14 mouse cellular contexts compared by ENCODE assay signal in the genomic region with DNA sequence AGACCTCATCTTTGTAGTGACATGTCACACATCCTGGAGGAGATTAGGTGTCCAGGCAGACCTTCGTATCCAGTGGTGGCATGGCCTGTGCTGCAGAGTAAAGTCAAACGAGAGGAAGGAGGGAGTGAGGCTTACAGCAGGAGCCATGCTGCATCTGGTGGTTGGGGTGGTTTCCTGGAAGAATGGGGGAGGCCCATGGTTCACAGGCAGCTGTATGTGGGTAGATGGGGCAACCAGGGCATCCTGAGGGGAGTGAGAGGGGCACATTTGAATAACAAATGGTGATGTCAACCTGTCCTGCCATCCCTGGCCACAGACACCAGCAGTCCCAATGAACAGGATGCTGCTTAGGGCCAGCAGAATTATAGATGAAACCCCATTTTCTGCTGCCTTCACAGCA. TPM values are rescaled to one million over a fixed set of nuclear protein-coding genes. Genes with fewer than 3 reads are reported as not detected.
DNase-seq lines count a peak whose midpoint lies in the region; ATAC-seq and TF ChIP-seq lines count a peak whose summit lies in the region.
"Had no signal": no experiment of that assay in that cellular context is flagged by ENCODE, and none has a peak within 500 bp of the region (broad histone marks: within the 10 kb centered on the region; RNA-seq: fewer than 3 reads in every experiment).

No protein-coding gene starts in this region.

- H3K79me2 ChIP-seq in CH12.LX (replicated peaks; ENCODE audit: control insufficient read depth, extremely low read depth, insufficient read depth, poor library complexity, severe bottlenecking) = no peaks in the 10 kb centered on the region
- H3K79me2 ChIP-seq in myocyte (ENCODE audit: control insufficient read depth, insufficient read depth) = peaks cover 68% of the 10 kb centered on the region

- no peak for TF ChIP-seq CTCF in testis, adult 2 months (IDR thresholded peaks at IDR 0.05; ENCODE audit: control insufficient read depth, insufficient read depth, insufficient replicate concordance, low read depth, low read length)
- TF ChIP-seq CTCF in CH12.LX (conservative IDR thresholded peaks at IDR 0.05 in 1 of 2, IDR thresholded peaks at IDR 0.05 in 1 of 2; ENCODE audit: low read depth in 2 of 2, low read length in 2 of 2) = no peak

- TF ChIP-seq POLR2A in testis, adult 2 months (IDR thresholded peaks at IDR 0.05; ENCODE audit: control insufficient read depth, low read depth, low read length) = no peak
- TF ChIP-seq POLR2A in CH12.LX (IDR thresholded peaks at IDR 0.05; ENCODE audit: low read depth, low read length) = no peak
- no peak for TF ChIP-seq POLR2A in myocyte (IDR thresholded peaks at IDR 0.05; ENCODE audit: insufficient read length, low read depth)

- TF ChIP-seq EP300 in CH12.LX (IDR thresholded peaks at IDR 0.05; ENCODE audit: low read length) = no peak

- no peak for ATAC-seq in heart, embryonic 13.5 days (ENCODE audit: extremely low read depth, insufficient number of reproducible peaks, low FRiP score, low TSS enrichment)
- ATAC-seq: forebrain, embryonic 14.5 days; inflammation-experienced regulatory T-cells, adult 6 months had no signal

- WGBS in heart, embryonic 13.5 days = 22% methylated on average over 2 of the region's 2 CpGs

- H3ac ChIP-seq in myocyte (ENCODE audit: control insufficient read depth, insufficient read length) = no peak overlapping the region

- peak overlapping the region; percentile 10; the same call in 1 of the 2 replicates for H3K9ac ChIP-seq in heart, embryonic 13.5 days
- no peak overlapping the region for H3K9ac ChIP-seq in CH12.LX (ENCODE audit: insufficient read depth, low read depth)
- H3K9ac ChIP-seq: limb, embryonic 12.5 days; midbrain, embryonic 12.5 days had no signal

- no peak overlapping the region for H3K4me2 ChIP-seq in heart, embryonic 13.5 days
- H3K4me2 ChIP-seq in CH12.LX (ENCODE audit: insufficient read depth, low read depth, poor library complexity, severe bottlenecking) = no peak overlapping the region
- H3K4me2 ChIP-seq in myocyte (ENCODE audit: low read depth) = peak overlapping the region; percentile 55
- H3K4me2 ChIP-seq: limb, embryonic 12.5 days; midbrain, embryonic 12.5 days had no signal

- H3K27me3 ChIP-seq in heart, embryonic 13.5 days (replicated peaks) = no peaks in the 10 kb centered on the region
- H3K27me3 ChIP-seq in testis, adult 2 months (ENCODE audit: control insufficient read depth, insufficient read depth, low read length) = no peaks in the 10 kb centered on the region
- H3K27me3 ChIP-seq in CH12.LX (replicated peaks) = no peaks in the 10 kb centered on the region
- no peaks in the 10 kb centered on the region for H3K27me3 ChIP-seq in myocyte (ENCODE audit: control insufficient read depth, insufficient read depth, insufficient read length)
- H3K27me3 ChIP-seq: limb, embryonic 12.5 days; midbrain, embryonic 12.5 days had no signal

- peaks cover 73% of the 10 kb centered on the region for H3K4me1 ChIP-seq in heart, embryonic 13.5 days
- H3K4me1 ChIP-seq in testis, adult 2 months (ENCODE audit: control insufficient read depth, insufficient read depth, low read length) = peaks cover 14% of the 10 kb centered on the region
- H3K4me1 ChIP-seq in CH12.LX (ENCODE audit: control insufficient read depth in 1 of 2, insufficient read depth in 2 of 2) = peaks cover 17 to 91% of the 10 kb centered on the region in 2 experiments

- H3K9me3 ChIP-seq in heart, embryonic 13.5 days = no peaks in the 10 kb centered on the region
- no peaks in the 10 kb centered on the region for H3K9me3 ChIP-seq in CH12.LX (replicated peaks; ENCODE audit: low read length)
- H3K9me3 ChIP-seq: limb, embryonic 12.5 days; midbrain, embryonic 12.5 days had no signal

- H3K4me3 ChIP-seq in heart, embryonic 13.5 days = no peak overlapping the region
- no peak overlapping the region for H3K4me3 ChIP-seq in testis, adult 2 months (ENCODE audit: control insufficient read depth, low read depth, low read length)
- no peak overlapping the region for H3K4me3 ChIP-seq in CH12.LX (replicated peaks in 1 of 3; ENCODE audit: low read depth in 2 of 3, low read length in 2 of 3, poor library complexity in 1 of 3)
- no peak overlapping the region for H3K4me3 ChIP-seq in myocyte
- H3K4me3 ChIP-seq: limb, embryonic 12.5 days; midbrain, embryonic 12.5 days had no signal

- TF ChIP-seq RAD21 in CH12.LX (IDR thresholded peaks at IDR 0.05; ENCODE audit: low read depth, low read length) = no peak

- in situ Hi-C loops in CH12.LX (cut with MboI; ENCODE audit: low pct_ligation_motif_present, low pct_unique_long_range_greater_than_20kb, low sequenced_read_pairs) = no loop called here

- dilution Hi-C loops in CH12.LX (cut with MboI; ENCODE audit: extremely low pct_ligation_motif_present, extremely low pct_unique_long_range_greater_than_20kb, low sequenced_read_pairs) = no loop called here

- peaks cover 34% of the 10 kb centered on the region for H3K36me3 ChIP-seq in heart, embryonic 13.5 days
- H3K36me3 ChIP-seq in testis, adult 2 months (ENCODE audit: control insufficient read depth, insufficient read depth, low read length) = peaks cover 2% of the 10 kb centered on the region; the same call in 1 of the 2 replicates
- H3K36me3 ChIP-seq in CH12.LX (replicated peaks in 1 of 2; ENCODE audit: control insufficient read depth in 1 of 2, insufficient read depth in 1 of 2, low read length in 1 of 2) (peaks cover 21 to 80% of the 10 kb centered on the region in 2 experiments), myocyte (ENCODE audit: control insufficient read depth, insufficient read depth) (peaks cover 10% of the 10 kb centered on the region)

- no peak for DNase-seq in heart, adult 18-20 months
- no peak for DNase-seq in testis, postnatal 10 days (ENCODE audit: low spot score)
- peak; percentile 67 for DNase-seq in CH12.LX (ENCODE audit: extremely low read depth)
- DNase-seq in neural tube, embryonic 10.5 days (ENCODE audit: extremely low spot score, low spot score) = no peak
- DNase-seq: lung, postnatal 14 days had no signal

- peak overlapping the region; percentile 53 for H3K27ac ChIP-seq in heart, embryonic 13.5 days (replicated peaks)
- H3K27ac ChIP-seq in testis, adult 2 months (ENCODE audit: control insufficient read depth, insufficient read depth, low read depth, low read length) = peak overlapping the region; percentile 36; the same call in 1 of the 2 replicates
- peak overlapping the region; percentile 12; the same call in 1 of the 2 replicates for H3K27ac ChIP-seq in CH12.LX (ENCODE audit: insufficient read depth, low read depth)
- H3K27ac ChIP-seq: limb, embryonic 12.5 days; midbrain, embryonic 12.5 days had no signal

TF ChIP-seq in CH12.LX, 34 proteins besides CTCF, POLR2A, EP300 and RAD21 (continues in another document):
- TF ChIP-seq NELFE (IDR thresholded peaks at IDR 0.05; ENCODE audit: low read depth, low read length) = no peak
- no peak for TF ChIP-seq ELF1 (IDR thresholded peaks at IDR 0.05; ENCODE audit: low read depth, low read length)
- no peak for TF ChIP-seq CHD1 (IDR thresholded peaks at IDR 0.05; ENCODE audit: low read depth, low read length)
- TF ChIP-seq ZNF384 (IDR thresholded peaks at IDR 0.05; ENCODE audit: low read depth, low read length) = no peak
- TF ChIP-seq GABPA (IDR thresholded peaks at IDR 0.05; ENCODE audit: insufficient replicate concordance, low read depth, low read length) = no peak
- TF ChIP-seq BHLHE40 (IDR thresholded peaks at IDR 0.05; ENCODE audit: low read depth, low read length) = no peak
- peak; percentile 30; the same call in 1 of the 2 replicates for TF ChIP-seq TCF12 (IDR thresholded peaks at IDR 0.05; ENCODE audit: low read depth, low read length)

TF ChIP-seq in myocyte, 11 proteins besides CTCF, POLR2A, EP300 and RAD21 (continues in another document):
- TF ChIP-seq MYOD1 (IDR thresholded peaks at IDR 0.05; ENCODE audit: control insufficient read depth in 1 of 3, insufficient read length in 2 of 3, low read depth in 2 of 3) = peak in 1 of 3 experiments; percentile 37
- no peak for TF ChIP-seq REST (IDR thresholded peaks at IDR 0.05; ENCODE audit: insufficient read depth, insufficient read length)
- TF ChIP-seq CEBPB (IDR thresholded peaks at IDR 0.05; ENCODE audit: insufficient read depth, poor library complexity, severe bottlenecking) = no peak
- peak in 1 of 3 experiments; percentile 59 for TF ChIP-seq MYOG (IDR thresholded peaks at IDR 0.05; ENCODE audit: control insufficient read depth in 1 of 3, insufficient read depth in 1 of 3, insufficient read length in 2 of 3, low read depth in 2 of 3)
- no peak for TF ChIP-seq TCF12 (IDR thresholded peaks at IDR 0.05; ENCODE audit: insufficient read depth, poor library complexity, severe bottlenecking)
- no peak for TF ChIP-seq TCF3 (IDR thresholded peaks at IDR 0.05; ENCODE audit: insufficient read length, low read depth)

RNA-seq across cellular contexts. Expression of a gene that starts 18.3 kb away (rescaled TPM):
- polyA plus RNA-seq in heart, embryonic 13.5 days (2015; fragmentation: Nextera tagmentation; extraction: Ambion mirVana) = 72.7 and 73.4 TPM in 2 replicates
- 100 to 1,000 TPM; 168 to 200 TPM for total RNA-seq in heart, adult 18-20 months (2021)
- polyA plus RNA-seq in testis, adult 2 months (2012; rRNA removed) = 54.9 and 58.7 TPM in 2 replicates
- total RNA-seq in CH12.LX (2012; rRNA removed) (40.3 and 41.8 TPM in 2 replicates), CH12.LX (2014; rRNA removed) (39.3 and 39.5 TPM in 2 replicates)
- polyA plus RNA-seq in CH12.LX (2012; ENCODE audit: insufficient read length, low read depth) (77.1 and 77.3 TPM in 2 replicates), myocyte (2012; fragmentation: generic; extraction: Trizol) (343 TPM)

RNA-seq across cellular contexts. Expression of a gene that starts 44.0 kb away (rescaled TPM):
- polyA plus RNA-seq in heart, embryonic 13.5 days (2015; fragmentation: Nextera tagmentation; extraction: Ambion mirVana) = 0.25 TPM in 1 of 2 replicates, not detected in the other
- total RNA-seq in heart, adult 18-20 months (2021) = not detected
- 0.29 and 0.51 TPM in 2 replicates for polyA plus RNA-seq in testis, adult 2 months (2012; rRNA removed)
- total RNA-seq in CH12.LX (2012; rRNA removed) (0.08 TPM in 1 of 2 replicates, not detected in the other), CH12.LX (2014; rRNA removed) (not detected in 2 replicates)
- polyA plus RNA-seq in CH12.LX (2012; ENCODE audit: insufficient read length, low read depth) (not detected in 2 replicates), myocyte (2012; fragmentation: generic; extraction: Trizol) (0.20 TPM)
- total RNA-seq: heart, postnatal 4 days had no signal
- polyA plus RNA-seq: inflammation-experienced regulatory T-cells, adult 6 months; liver, embryonic 16.5 days had no signal

RNA-seq across cellular contexts. Expression of a gene that starts 56.7 kb away (rescaled TPM):
- polyA plus RNA-seq in heart, embryonic 13.5 days (2015; fragmentation: Nextera tagmentation; extraction: Ambion mirVana) = 30.6 and 34.5 TPM in 2 replicates
- total RNA-seq in heart, adult 18-20 months (2021) = 10 to 100 TPM; 63.8 to 64.7 TPM
- 27.6 and 28.1 TPM in 2 replicates for polyA plus RNA-seq in testis, adult 2 months (2012; rRNA removed)
- total RNA-seq in CH12.LX (2012; rRNA removed) (7.0 and 7.8 TPM in 2 replicates), CH12.LX (2014; rRNA removed) (7.2 and 8.6 TPM in 2 replicates)
- polyA plus RNA-seq in CH12.LX (2012; ENCODE audit: insufficient read length, low read depth) (27.1 and 30.7 TPM in 2 replicates), myocyte (2012; fragmentation: generic; extraction: Trizol) (35.5 TPM)

RNA-seq across cellular contexts. Expression of a gene that starts 56.7 kb away (rescaled TPM):
- polyA plus RNA-seq in heart, embryonic 13.5 days (2015; fragmentation: Nextera tagmentation; extraction: Ambion mirVana) = 62.5 and 65.9 TPM in 2 replicates
- total RNA-seq in heart, adult 18-20 months (2021) = 10 to 100 TPM; 29.8 to 30.9 TPM
- polyA plus RNA-seq in testis, adult 2 months (2012; rRNA removed) = 121 and 130 TPM in 2 replicates
- total RNA-seq in CH12.LX (2012; rRNA removed) = 16.2 and 21.1 TPM in 2 replicates
- 6.0 and 6.2 TPM in 2 replicates for total RNA-seq in CH12.LX (2014; rRNA removed)
- 13.5 and 14.1 TPM in 2 replicates for polyA plus RNA-seq in CH12.LX (2012; ENCODE audit: insufficient read length, low read depth)
- polyA plus RNA-seq in myocyte (2012; fragmentation: generic; extraction: Trizol) = 132 TPM
